Mouse (Mus musculus) cortical plate, adult 2 months (tissue): ENCODE results near the gene Arl10.

Experiments used
- CTCF ChIP-seq: fragments of 200-500 bp; IDR thresholded peaks from 2 replicates; pipeline ENCODE4 v1.5.1; 2011; ENCODE audit warnings: mild to moderate bottlenecking, control low read depth, low read length; ENCODE audit not compliant: insufficient read depth; ENCODE audit errors: extremely low read depth
- POLR2A ChIP-seq: fragments of 200-500 bp; IDR thresholded peaks from 2 replicates; pipeline ENCODE4 v1.6.1; 2011; ENCODE audit warnings: mild to moderate bottlenecking, low read length, control low read depth; ENCODE audit not compliant: insufficient read depth; ENCODE audit errors: extremely low read depth

DNA sequence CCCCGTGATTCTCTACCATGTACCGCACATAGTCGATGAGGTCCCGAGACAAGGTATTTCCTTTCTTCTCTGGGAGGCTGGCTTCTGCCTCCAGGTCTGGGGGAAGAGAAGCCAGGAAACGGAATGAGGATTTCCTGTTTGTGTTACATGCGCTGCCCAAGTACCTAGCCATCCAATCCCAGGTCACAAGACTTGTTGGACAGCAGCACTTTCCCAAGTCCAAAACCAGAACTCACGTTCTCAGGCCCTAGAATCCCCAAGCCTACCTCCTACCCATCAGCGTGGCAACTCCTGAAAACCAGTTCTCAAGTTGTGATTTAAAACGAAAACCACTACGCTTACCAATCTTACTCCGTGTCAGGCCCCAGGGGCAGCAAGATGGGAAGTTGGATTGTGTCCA, 11.0 kb downstream of the Arl10 start:
- TF ChIP-seq CTCF (no peak), POLR2A (no peak)
